Mouse (Mus musculus) stomach, postnatal 0 days (tissue): ENCODE measurements around the gene Orc5.

Source experiments
- CTCF ChIP-seq: IDR thresholded peaks from 2 replicates; pipeline ENCODE4 v1.5.1; 2016; ENCODE audit warnings: antibody characterized with exemption, low read depth, mild to moderate bottlenecking, moderate library complexity
- EP300 ChIP-seq: optimal IDR thresholded peaks from 2 replicates; pipeline ENCODE3; 2016; ENCODE audit warnings: antibody characterized with exemption

DNA sequence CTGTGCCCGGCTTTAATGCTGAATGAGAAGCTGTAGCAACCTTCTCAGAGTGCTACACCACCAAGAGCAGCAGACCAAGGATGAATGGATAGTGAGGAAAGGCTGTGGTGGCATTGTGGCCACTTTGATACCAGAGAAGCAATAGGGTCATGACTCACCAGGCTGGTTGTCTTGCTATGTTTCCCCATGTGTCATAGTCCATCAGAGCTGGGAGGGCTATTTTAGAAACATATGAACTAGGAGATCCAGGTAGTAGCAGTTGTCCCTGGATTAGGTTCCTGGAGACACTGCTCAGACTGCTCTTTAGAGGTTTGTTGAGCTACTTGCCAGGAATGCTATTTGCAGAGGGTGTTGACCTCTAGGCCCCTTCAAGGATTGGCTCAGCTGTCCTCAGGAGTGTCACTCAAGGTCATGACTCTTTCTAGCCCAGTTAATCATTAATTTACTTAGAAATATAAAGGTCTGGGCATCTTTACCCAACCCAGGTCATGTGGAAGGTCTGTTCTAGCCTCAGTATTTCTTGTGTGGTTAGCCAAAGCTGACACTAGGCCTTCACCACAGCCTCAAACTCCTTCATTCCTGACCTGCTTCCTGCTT is 39.2 kb upstream of the Orc5 start:
- TF ChIP-seq EP300 (no peak), CTCF (no peak)
